Mouse (Mus musculus): Measurements from ENCODE around the gene Rpl9-ps1. TPM values are rescaled to one million over a fixed set of nuclear protein-coding genes. Genes with fewer than 3 reads are reported as not detected.

Gene Rpl9-ps1
- polyA plus RNA-seq, 1 experiment from 2014 or later: not detected

GRCm38 (mm10) chr11:83597796-83598195 is 47.6 kb downstream of the Rpl9-ps1 start:
- no peak for ATAC-seq (ENCODE audit: insufficient number of reproducible peaks, low FRiP score)
- no peak overlapping the region for H3K4me3 ChIP-seq
- H3K27ac ChIP-seq (ENCODE audit: poor library complexity, severe bottlenecking): no peak overlapping the region
- no peaks in the 10 kb centered on the region for H3K36me3 ChIP-seq
- no peaks in the 10 kb centered on the region for H3K27me3 ChIP-seq (replicated peaks)
- WGBS: 85% methylated on average over 7 of the region's 7 CpGs
- H3K4me1 ChIP-seq (replicated peaks): no peaks in the 10 kb centered on the region
- H3K9me3 ChIP-seq (replicated peaks): no peaks in the 10 kb centered on the region
- no peak overlapping the region for H3K4me2 ChIP-seq
- H3K9ac ChIP-seq: no peak overlapping the region

GRCm38 (mm10) chr11:83595669-83596455 is 49.6 kb downstream of the Rpl9-ps1 start:
- Histone ChIP-seq H3K36me3 (no peaks in the 10 kb centered on the region), H3K27ac (ENCODE audit: poor library complexity, severe bottlenecking) (no peak overlapping the region), H3K9me3 (replicated peaks) (no peaks in the 10 kb centered on the region), H3K4me1 (replicated peaks) (no peaks in the 10 kb centered on the region), H3K4me3 (no peak overlapping the region), H3K9ac (no peak overlapping the region), H3K27me3 (replicated peaks) (no peaks in the 10 kb centered on the region), H3K4me2 (no peak overlapping the region)
- no peak for ATAC-seq (ENCODE audit: insufficient number of reproducible peaks, low FRiP score)
- WGBS: 80% methylated on average over 7 of the region's 7 CpGs

Other genes starting within 250 kb of the Rpl9-ps1 start
- gene Rasl10b, start 236.5 kb downstream of the Rpl9-ps1 start, polyA plus RNA-seq (2016; fragmentation: Nextera tagmentation; extraction: Ambion mirVana): 13.4 and 13.6 TPM in 2 replicates
- gene Gas2l2, start 216.2 kb downstream of the Rpl9-ps1 start, polyA plus RNA-seq (2016; fragmentation: Nextera tagmentation; extraction: Ambion mirVana): 0.32 TPM in 1 of 2 replicates, not detected in the other
- 1.4 and 1.6 TPM in 2 replicates for gene 1700020L24Rik, start 207.9 kb downstream of the Rpl9-ps1 start, polyA plus RNA-seq (2016; fragmentation: Nextera tagmentation; extraction: Ambion mirVana)
- gene Mmp28, start 182.6 kb downstream of the Rpl9-ps1 start, polyA plus RNA-seq (2016; fragmentation: Nextera tagmentation; extraction: Ambion mirVana): 3.4 and 3.5 TPM in 2 replicates
- gene Taf15, start 172.5 kb downstream of the Rpl9-ps1 start, polyA plus RNA-seq (2016; fragmentation: Nextera tagmentation; extraction: Ambion mirVana): 12.1 and 12.9 TPM in 2 replicates
- not detected in 2 replicates for gene Heatr9, start 123.4 kb downstream of the Rpl9-ps1 start, polyA plus RNA-seq (2016; fragmentation: Nextera tagmentation; extraction: Ambion mirVana)
- 0.53 TPM in 1 of 2 replicates, not detected in the other for gene Ccl5, start 115.1 kb downstream of the Rpl9-ps1 start, polyA plus RNA-seq (2016; fragmentation: Nextera tagmentation; extraction: Ambion mirVana)
- gene Ccl9, start 67.0 kb downstream of the Rpl9-ps1 start, polyA plus RNA-seq (2016; fragmentation: Nextera tagmentation; extraction: Ambion mirVana): 0.66 and 1.5 TPM in 2 replicates
- gene Ccl6, start 52.5 kb downstream of the Rpl9-ps1 start, polyA plus RNA-seq (2016; fragmentation: Nextera tagmentation; extraction: Ambion mirVana): 0.86 and 1.5 TPM in 2 replicates
- gene Ccl3, start 3.7 kb upstream of the Rpl9-ps1 start, polyA plus RNA-seq (2016; fragmentation: Nextera tagmentation; extraction: Ambion mirVana): 0.23 and 0.44 TPM in 2 replicates
- 0.37 and 0.51 TPM in 2 replicates for gene Ccl4, start 17.0 kb upstream of the Rpl9-ps1 start, polyA plus RNA-seq (2016; fragmentation: Nextera tagmentation; extraction: Ambion mirVana)
- 0.40 TPM in 1 of 2 replicates, not detected in the other for gene Wfdc17, start 58.4 kb upstream of the Rpl9-ps1 start, polyA plus RNA-seq (2016; fragmentation: Nextera tagmentation; extraction: Ambion mirVana)
- gene Wfdc18, start 63.4 kb upstream of the Rpl9-ps1 start, polyA plus RNA-seq (2016; fragmentation: Nextera tagmentation; extraction: Ambion mirVana): 1.9 and 2.0 TPM in 2 replicates
- gene Wfdc21, start 101.3 kb upstream of the Rpl9-ps1 start, polyA plus RNA-seq (2016; fragmentation: Nextera tagmentation; extraction: Ambion mirVana): not detected in 2 replicates
- gene Heatr6, start 108.1 kb upstream of the Rpl9-ps1 start, polyA plus RNA-seq (2016; fragmentation: Nextera tagmentation; extraction: Ambion mirVana): 13.4 and 15.0 TPM in 2 replicates
- 0.09 and 0.24 TPM in 2 replicates for gene Hnf1b, start 204.4 kb upstream of the Rpl9-ps1 start, polyA plus RNA-seq (2016; fragmentation: Nextera tagmentation; extraction: Ambion mirVana)